Mouse (Mus musculus): Measurements from ENCODE around the gene Synrg. TPM values are rescaled to one million over a fixed set of nuclear protein-coding genes. Genes with fewer than 3 reads are reported as not detected.

Gene Synrg
- polyA plus RNA-seq, 1 experiment from 2014 or later: 3.5 TPM

DNA sequence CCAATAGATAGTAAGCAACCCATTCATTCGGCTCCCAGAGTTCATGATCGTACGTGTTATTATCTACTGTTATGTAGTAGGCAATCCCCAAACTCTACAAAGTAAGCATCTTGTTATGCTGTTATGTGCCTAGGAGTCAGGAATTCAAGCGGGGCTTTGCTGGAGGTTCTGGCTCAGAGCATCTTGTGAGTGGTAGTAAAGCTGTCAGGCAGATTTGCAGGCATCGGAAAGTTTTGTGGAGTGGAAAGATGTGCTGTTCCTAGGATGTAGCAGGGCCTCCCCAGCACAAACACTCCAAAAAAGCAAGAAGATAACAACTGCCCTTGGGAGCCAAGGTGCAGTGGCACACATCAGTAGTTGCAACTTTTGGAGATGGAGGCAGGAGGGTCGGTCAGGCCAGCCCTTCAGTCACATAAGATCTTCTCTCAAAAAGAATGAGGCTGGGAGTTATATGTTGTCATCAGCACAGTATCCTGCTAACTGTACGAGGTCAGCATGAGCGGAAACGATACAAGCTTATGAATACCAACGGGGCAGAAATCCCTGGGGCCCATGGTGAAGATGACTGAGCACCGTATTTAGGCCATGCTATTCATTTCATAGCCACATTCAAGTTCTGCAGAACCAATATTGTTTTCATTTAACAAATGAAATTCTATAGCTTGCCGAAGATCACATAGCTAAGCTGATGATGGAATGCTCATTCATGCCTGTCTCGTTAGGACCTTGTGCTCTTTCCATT is 12.2 kb downstream of the Synrg start:
- Histone ChIP-seq H3K4me2 (ENCODE audit: low read depth, low read length) (no peak overlapping the region), H3K27me3 (ENCODE audit: insufficient read depth, low read length) (no peaks in the 10 kb centered on the region), H3K9me3 (ENCODE audit: low read length) (no peaks in the 10 kb centered on the region), H3K4me3 (ENCODE audit: low read depth, low read length) (no peak overlapping the region), H3K36me3 (replicated peaks; ENCODE audit: insufficient read depth, low read length) (peaks cover 55% of the 10 kb centered on the region), H3K9ac (replicated peaks) (no peak overlapping the region), H3K4me1 (ENCODE audit: insufficient read depth) (0 out of 2 replicates have a peak, but pooled peaks cover 4% of the 10 kb centered on the region), H3K27ac (ENCODE audit: low read depth) (no peak overlapping the region)
- WGBS (ENCODE audit: insufficient replicate concordance): 87% methylated on average over 13 of the region's 13 CpGs
- DNase-seq (no peak), ATAC-seq (no peak)
- TF ChIP-seq EP300 (IDR thresholded peaks at IDR 0.05; ENCODE audit: low read depth) (no peak), CTCF (IDR thresholded peaks at IDR 0.05; ENCODE audit: low read depth) (no peak)

DNA sequence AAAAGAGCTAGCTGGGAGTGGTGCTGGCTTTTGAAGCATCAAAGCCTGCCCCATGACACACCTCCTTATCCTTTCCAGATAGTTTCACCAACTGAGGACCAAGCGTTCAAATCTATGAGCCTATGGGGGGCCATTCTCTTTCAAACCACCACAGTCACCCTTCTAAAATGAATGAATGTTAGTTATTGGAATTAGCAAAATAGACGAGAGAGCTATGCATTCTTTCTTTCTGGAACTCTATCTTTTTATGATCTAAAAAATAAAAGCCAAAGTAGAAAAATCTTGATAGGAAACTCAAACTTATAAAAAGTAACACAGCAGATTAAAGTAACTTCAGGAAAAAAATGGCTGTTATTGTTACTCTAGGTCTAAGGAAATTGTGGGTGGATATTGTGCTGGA is 13.6 kb downstream of the Synrg start:
- Histone ChIP-seq H3K4me3 (ENCODE audit: low read depth, low read length) (no peak overlapping the region), H3K27ac (ENCODE audit: low read depth) (no peak overlapping the region), H3K9me3 (ENCODE audit: low read length) (no peaks in the 10 kb centered on the region), H3K9ac (replicated peaks) (no peak overlapping the region), H3K36me3 (replicated peaks; ENCODE audit: insufficient read depth, low read length) (peaks cover 60% of the 10 kb centered on the region), H3K4me2 (ENCODE audit: low read depth, low read length) (no peak overlapping the region), H3K27me3 (ENCODE audit: insufficient read depth, low read length) (no peaks in the 10 kb centered on the region), H3K4me1 (ENCODE audit: insufficient read depth) (0 out of 2 replicates have a peak, but pooled peaks cover 4% of the 10 kb centered on the region)
- DNase-seq (no peak), ATAC-seq (no peak)
- WGBS (ENCODE audit: insufficient replicate concordance): 90% methylated on average over 2 of the region's 2 CpGs
- no peak for TF ChIP-seq CTCF (IDR thresholded peaks at IDR 0.05; ENCODE audit: low read depth)
- no peak for TF ChIP-seq EP300 (IDR thresholded peaks at IDR 0.05; ENCODE audit: low read depth)

DNA sequence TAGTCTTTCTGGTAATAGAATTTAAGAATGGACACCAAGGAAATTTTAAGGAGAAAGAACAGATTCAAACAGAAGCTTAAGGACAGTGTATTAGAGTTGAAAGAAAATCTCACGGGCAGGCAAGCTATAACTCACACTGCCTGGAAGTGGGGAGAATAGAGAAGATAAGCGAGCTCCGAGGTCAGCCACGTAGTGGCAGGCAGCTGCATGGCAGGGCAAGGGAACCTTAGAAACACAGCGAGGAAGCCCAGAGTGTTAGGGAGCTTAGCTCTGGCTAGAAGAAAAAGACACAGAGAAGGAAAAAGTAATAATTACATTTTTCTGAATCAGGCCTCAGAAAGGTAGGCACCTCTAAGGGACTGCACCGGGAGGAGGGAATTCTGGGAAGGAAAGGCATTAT is 15.8 kb downstream of the Synrg start:
- DNase-seq (no peak), ATAC-seq (no peak)
- Histone ChIP-seq H3K4me2 (ENCODE audit: low read depth, low read length) (no peak overlapping the region), H3K27ac (ENCODE audit: low read depth) (no peak overlapping the region), H3K9ac (replicated peaks) (no peak overlapping the region), H3K4me1 (ENCODE audit: insufficient read depth) (0 out of 2 replicates have a peak, but pooled peaks cover 4% of the 10 kb centered on the region), H3K9me3 (ENCODE audit: low read length) (no peaks in the 10 kb centered on the region), H3K36me3 (replicated peaks; ENCODE audit: insufficient read depth, low read length) (peaks cover 58% of the 10 kb centered on the region), H3K27me3 (ENCODE audit: insufficient read depth, low read length) (no peaks in the 10 kb centered on the region), H3K4me3 (ENCODE audit: low read depth, low read length) (no peak overlapping the region)
- 83% methylated on average over 6 of the region's 6 CpGs for WGBS (ENCODE audit: insufficient replicate concordance)
- TF ChIP-seq CTCF (IDR thresholded peaks at IDR 0.05; ENCODE audit: low read depth): no peak
- TF ChIP-seq EP300 (IDR thresholded peaks at IDR 0.05; ENCODE audit: low read depth): no peak

DNA sequence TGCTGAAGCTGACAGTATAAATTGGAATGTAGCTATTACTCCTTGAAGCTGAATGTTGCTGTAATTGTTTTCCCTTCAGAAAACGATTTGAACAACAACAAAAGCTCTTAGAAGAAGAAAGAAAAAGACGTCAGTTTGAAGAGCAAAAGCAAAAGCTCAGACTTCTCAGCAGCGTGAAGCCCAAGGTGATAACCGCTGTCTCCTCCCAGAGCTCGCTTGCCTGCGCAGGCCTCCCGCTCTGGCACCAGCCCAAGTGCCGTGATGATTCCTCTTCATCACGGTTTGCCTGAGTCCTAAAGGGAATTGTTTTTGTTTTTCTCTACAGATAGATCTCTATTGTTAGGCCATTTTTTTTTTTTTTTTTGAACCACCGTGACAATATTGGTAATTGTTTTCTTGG is 17.1 kb downstream of the Synrg start:
- Histone ChIP-seq H3K27me3 (ENCODE audit: insufficient read depth, low read length) (no peaks in the 10 kb centered on the region), H3K36me3 (replicated peaks; ENCODE audit: insufficient read depth, low read length) (peaks cover 63% of the 10 kb centered on the region), H3K9me3 (ENCODE audit: low read length) (no peaks in the 10 kb centered on the region), H3K27ac (ENCODE audit: low read depth) (no peak overlapping the region), H3K9ac (replicated peaks) (no peak overlapping the region), H3K4me3 (ENCODE audit: low read depth, low read length) (no peak overlapping the region), H3K4me1 (ENCODE audit: insufficient read depth) (no peaks in the 10 kb centered on the region), H3K4me2 (ENCODE audit: low read depth, low read length) (no peak overlapping the region)
- ATAC-seq (no peak), DNase-seq (no peak)
- TF ChIP-seq CTCF (IDR thresholded peaks at IDR 0.05; ENCODE audit: low read depth) (no peak), EP300 (IDR thresholded peaks at IDR 0.05; ENCODE audit: low read depth) (no peak)
- 84% methylated on average over 10 of the region's 10 CpGs for WGBS (ENCODE audit: insufficient replicate concordance)

DNA sequence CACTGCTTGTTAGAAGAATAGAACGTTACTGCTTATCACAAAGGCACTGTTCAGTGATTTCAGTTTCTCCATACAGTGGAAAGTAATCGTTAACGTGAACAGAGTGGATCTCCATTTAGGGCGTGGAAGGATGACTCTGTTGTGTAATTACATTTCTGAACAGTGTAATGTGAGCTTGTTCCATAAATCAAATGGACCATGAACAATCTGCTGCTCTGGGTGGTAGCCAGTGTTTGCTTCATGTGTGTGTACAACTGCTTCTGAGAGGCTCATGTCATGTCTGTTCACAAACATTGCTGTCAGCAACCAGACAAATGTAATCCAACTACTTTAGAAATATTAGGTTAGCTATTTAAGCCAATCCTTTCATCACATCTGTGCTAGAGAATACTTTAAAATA is 27.5 kb downstream of the Synrg start:
- Histone ChIP-seq H3K27ac (ENCODE audit: low read depth) (no peak overlapping the region), H3K4me1 (ENCODE audit: insufficient read depth) (no peaks in the 10 kb centered on the region), H3K4me2 (ENCODE audit: low read depth, low read length) (no peak overlapping the region), H3K9me3 (ENCODE audit: low read length) (no peaks in the 10 kb centered on the region), H3K4me3 (ENCODE audit: low read depth, low read length) (no peak overlapping the region), H3K36me3 (replicated peaks; ENCODE audit: insufficient read depth, low read length) (peaks cover 37% of the 10 kb centered on the region), H3K27me3 (ENCODE audit: insufficient read depth, low read length) (no peaks in the 10 kb centered on the region), H3K9ac (replicated peaks) (no peak overlapping the region)
- no peak for ATAC-seq
- no peak for TF ChIP-seq CTCF (IDR thresholded peaks at IDR 0.05; ENCODE audit: low read depth)
- 66% methylated on average over 4 of the region's 4 CpGs for WGBS (ENCODE audit: insufficient replicate concordance)
- no peak for DNase-seq

DNA sequence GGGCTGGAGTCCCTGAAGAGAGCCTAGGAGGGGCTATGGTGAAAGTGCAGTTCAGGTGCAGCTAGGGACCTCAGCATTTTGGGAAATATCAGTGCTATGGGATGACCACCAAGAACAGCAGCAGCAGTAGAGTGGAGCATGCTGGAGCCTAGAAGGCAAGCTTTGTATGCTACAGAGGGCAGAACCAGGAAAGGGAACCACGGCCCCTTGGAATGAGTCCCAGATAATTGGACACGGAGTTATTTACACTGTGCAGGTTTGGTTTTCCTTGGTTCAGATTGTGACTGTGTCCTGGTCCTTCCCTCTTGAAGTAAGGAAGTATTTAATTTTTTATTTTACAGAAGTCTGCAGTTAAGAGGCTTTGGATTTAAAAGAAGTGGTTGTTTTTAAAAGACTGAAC is 29.2 kb downstream of the Synrg start:
- WGBS (ENCODE audit: insufficient replicate concordance): 52% methylated on average over 2 of the region's 2 CpGs
- no peak for DNase-seq
- Histone ChIP-seq H3K36me3 (replicated peaks; ENCODE audit: insufficient read depth, low read length) (peaks cover 30% of the 10 kb centered on the region), H3K9me3 (ENCODE audit: low read length) (no peaks in the 10 kb centered on the region), H3K4me2 (ENCODE audit: low read depth, low read length) (no peak overlapping the region), H3K9ac (replicated peaks) (no peak overlapping the region), H3K27ac (ENCODE audit: low read depth) (0 out of 2 replicates have a peak overlapping the region, but pooled peaks have one; percentile 11), H3K27me3 (ENCODE audit: insufficient read depth, low read length) (no peaks in the 10 kb centered on the region), H3K4me1 (ENCODE audit: insufficient read depth) (no peaks in the 10 kb centered on the region), H3K4me3 (ENCODE audit: low read depth, low read length) (no peak overlapping the region)
- no peak for TF ChIP-seq EP300 (IDR thresholded peaks at IDR 0.05; ENCODE audit: low read depth)
- TF ChIP-seq CTCF (IDR thresholded peaks at IDR 0.05; ENCODE audit: low read depth): no peak
- no peak for ATAC-seq

All from liver, postnatal 0 days (tissue).